Mouse (Mus musculus) heart, embryonic 11.5 days (tissue): ENCODE measurements around the gene Dennd1a. TPM values are rescaled to one million over a fixed set of nuclear protein-coding genes. Genes with fewer than 3 reads are reported as not detected.
A peak's percentile ranks its signal among the peaks of the same experiment; 100 is the strongest.

Experiments used
- ATAC-seq: fragments of 200-750 bp; cut with Nextera tagmentation; replicated peaks from 2 replicates; pipeline ENCODE4 v1.8.0; 2017; ENCODE audit warnings: moderate library complexity; ENCODE audit not compliant: insufficient number of reproducible peaks, low FRiP score, low TSS enrichment
- H3K27ac ChIP-seq: fragments of 300-500 bp; sonication (generic); 2 replicates; pipeline ENCODE4 v1.5.1; 2014; ENCODE audit warnings: mild to moderate bottlenecking, low read depth, low read length
- H3K27me3 ChIP-seq: fragments of 300-500 bp; sonication (generic); 2 replicates; pipeline ENCODE4 v1.6.1; 2014; ENCODE audit warnings: mild to moderate bottlenecking, low read length, mixed read lengths; ENCODE audit not compliant: control insufficient read depth, insufficient read depth
- H3K36me3 ChIP-seq: fragments of 300-500 bp; sonication (generic); 2 replicates; pipeline ENCODE4 v1.6.1; 2014; ENCODE audit warnings: mild to moderate bottlenecking, low read length, moderate library complexity, mixed read lengths; ENCODE audit not compliant: control insufficient read depth, insufficient read depth
- H3K4me1 ChIP-seq: fragments of 300-500 bp; sonication (generic); 2 replicates; pipeline ENCODE4 v1.6.1; 2014; ENCODE audit warnings: low read length; ENCODE audit not compliant: control insufficient read depth, insufficient read depth
- H3K4me2 ChIP-seq: fragments of 300-500 bp; sonication (generic); 2 replicates; pipeline ENCODE4 v1.6.1; 2014; ENCODE audit warnings: mild to moderate bottlenecking, moderate library complexity
- H3K4me3 ChIP-seq: fragments of 300-500 bp; sonication (generic); 2 replicates; pipeline ENCODE4 v1.5.1; 2014; ENCODE audit warnings: low read depth, low read length
- H3K9ac ChIP-seq: fragments of 300-500 bp; sonication (generic); 2 replicates; pipeline ENCODE4 v1.6.1; 2014; ENCODE audit warnings: mild to moderate bottlenecking, low read depth, low read length, moderate library complexity
- H3K9me3 ChIP-seq: fragments of 300-500 bp; sonication (generic); replicated peaks from 2 replicates; pipeline ENCODE4 v1.6.1; 2016; ENCODE audit warnings: low read length; ENCODE audit not compliant: control insufficient read depth
- WGBS: fragments of 180-500 bp; shearing (Covaris S2); extraction: QIAGEN DNeasy Blood & Tissue Kit; methylation state at CpG from one replicate; pipeline ENCODE4 v1.1.7; 2014; ENCODE audit not compliant: insufficient replicate concordance; 5-methylcytosine and 5-hydroxymethylcytosine counted together
- polyA plus RNA-seq: library from polyadenylated mRNA; unstranded; fragments of >200 nt; fragmentation: Nextera tagmentation; extraction: Ambion mirVana; gene quantifications from 2 replicates; pipeline ENCODE4 v1.2.1, GENCODE M21; 2014

Dennd1a gene
- polyA plus RNA-seq, 1 experiment from 2014 or later, result 9.6 TPM

DNA sequence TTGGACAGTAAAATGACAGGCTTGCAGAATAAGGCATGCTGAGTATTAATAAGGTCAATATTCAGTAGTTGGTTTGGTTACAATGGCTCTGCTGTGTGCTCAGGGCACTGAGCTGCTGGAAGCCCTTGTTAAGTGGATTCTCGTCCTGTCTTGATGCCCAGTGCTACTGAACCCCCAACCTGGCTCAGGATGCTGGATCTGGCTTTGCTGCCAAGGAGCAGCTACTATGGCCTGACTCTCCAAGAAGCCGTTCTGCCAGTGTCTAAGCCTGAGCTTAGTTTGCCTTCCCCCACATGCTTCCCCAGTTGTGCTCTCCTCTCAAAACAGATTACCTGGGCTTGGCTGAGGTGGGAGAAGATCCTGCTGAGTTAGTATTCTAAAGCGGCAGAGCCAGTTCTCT, 25.7 kb upstream of the Dennd1a start:
- 40% methylated on average over 3 of the region's 3 CpGs for WGBS
- Histone ChIP-seq H3K27me3 (peaks cover 5% of the 10 kb centered on the region; the same call in 1 of the 2 replicates), H3K9me3 (no peaks in the 10 kb centered on the region), H3K9ac (no peak overlapping the region), H3K4me3 (no peak overlapping the region), H3K4me1 (no peaks in the 10 kb centered on the region), H3K4me2 (no peak overlapping the region), H3K36me3 (no peaks in the 10 kb centered on the region), H3K27ac (no peak overlapping the region)
- no peak for ATAC-seq

- 64% methylated on average over 1 of the region's 1 CpGs for WGBS
- no peak for ATAC-seq
- H3K9me3 ChIP-seq, result no peaks in the 10 kb centered on the region
These were observed 18.0 kb upstream of the Dennd1a start for GRCm38 (mm10) chr2:38305152-38305551.

DNA sequence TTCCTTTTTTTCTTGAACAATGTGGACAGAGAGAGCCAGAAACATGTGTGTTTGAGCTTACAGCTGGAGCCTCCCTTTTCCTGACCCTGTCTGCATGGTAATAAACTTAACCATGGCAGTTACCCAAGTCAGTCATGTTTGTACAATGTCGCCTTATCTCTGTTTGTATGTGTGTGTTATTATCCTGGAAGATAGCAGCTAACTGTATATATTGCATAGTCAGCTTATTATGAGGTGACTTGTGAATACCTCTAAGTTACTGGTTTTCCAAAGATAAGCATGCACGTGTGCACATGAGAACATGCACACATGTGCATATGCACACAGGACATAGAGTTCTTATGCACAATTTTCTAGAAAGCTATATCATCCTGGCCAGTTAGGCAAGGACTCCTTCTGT, 13.8 kb upstream of the Dennd1a start:
- H3K9ac ChIP-seq, result no peak overlapping the region
- H3K4me1 ChIP-seq, result no peaks in the 10 kb centered on the region
- H3K4me2 ChIP-seq, result no peak overlapping the region
- no peak overlapping the region for H3K27ac ChIP-seq
- no peak overlapping the region for H3K4me3 ChIP-seq
- H3K27me3 ChIP-seq, result 0 out of 2 replicates have a peak, but pooled peaks cover 2% of the 10 kb centered on the region
- ATAC-seq, result no peak
- no peaks in the 10 kb centered on the region for H3K36me3 ChIP-seq
- WGBS, result 74% methylated on average over 2 of the region's 2 CpGs
- H3K9me3 ChIP-seq, result no peaks in the 10 kb centered on the region

More at GRCm38 (mm10) chr2:38305152-38305551, 18.0 kb upstream of the Dennd1a start:
- Histone ChIP-seq H3K27ac (no peak overlapping the region), H3K9ac (no peak overlapping the region), H3K36me3 (no peaks in the 10 kb centered on the region), H3K27me3 (0 out of 2 replicates have a peak, but pooled peaks cover 2% of the 10 kb centered on the region), H3K4me2 (no peak overlapping the region), H3K4me3 (no peak overlapping the region), H3K4me1 (no peaks in the 10 kb centered on the region)

GRCm38 (mm10) chr2:38295939-38296338, 8.7 kb upstream of the Dennd1a start:
- H3K27ac ChIP-seq, result no peak overlapping the region
- no peak for ATAC-seq
- no peak overlapping the region for H3K9ac ChIP-seq
- no peaks in the 10 kb centered on the region for H3K4me1 ChIP-seq
- H3K36me3 ChIP-seq, result no peaks in the 10 kb centered on the region
- no peak overlapping the region for H3K4me3 ChIP-seq
- H3K4me2 ChIP-seq, result no peak overlapping the region
- H3K9me3 ChIP-seq, result no peaks in the 10 kb centered on the region
- WGBS, result 89% methylated on average over 4 of the region's 4 CpGs
- H3K27me3 ChIP-seq, result no peaks in the 10 kb centered on the region

DNA sequence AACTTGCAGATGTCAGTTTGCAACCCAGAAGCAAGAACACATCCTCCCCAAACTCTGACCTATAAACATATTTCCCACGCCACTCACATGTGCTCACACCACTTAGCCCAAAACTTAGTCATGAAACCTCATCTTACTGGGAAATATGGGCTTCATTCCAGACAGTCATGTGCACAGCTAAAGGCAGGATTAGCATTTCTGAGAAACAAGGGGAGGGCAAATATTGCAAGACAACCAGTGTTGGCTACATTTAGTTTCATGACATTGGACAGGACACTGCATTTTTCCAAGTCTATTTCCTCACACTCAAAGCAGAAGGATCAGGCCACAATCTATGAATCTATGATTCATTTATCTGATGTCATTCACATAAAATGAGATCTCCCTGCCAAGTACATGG, 4.3 kb upstream of the Dennd1a start:
- Histone ChIP-seq H3K27me3 (no peaks in the 10 kb centered on the region), H3K4me1 (peaks cover under 1% of the 10 kb centered on the region; the same call in 1 of the 2 replicates), H3K27ac (no peak overlapping the region), H3K9ac (no peak overlapping the region), H3K9me3 (no peaks in the 10 kb centered on the region), H3K4me2 (no peak overlapping the region), H3K36me3 (no peaks in the 10 kb centered on the region), H3K4me3 (no peak overlapping the region)
- 85% methylated on average over 1 of the region's 1 CpGs for WGBS
- no peak for ATAC-seq

DNA sequence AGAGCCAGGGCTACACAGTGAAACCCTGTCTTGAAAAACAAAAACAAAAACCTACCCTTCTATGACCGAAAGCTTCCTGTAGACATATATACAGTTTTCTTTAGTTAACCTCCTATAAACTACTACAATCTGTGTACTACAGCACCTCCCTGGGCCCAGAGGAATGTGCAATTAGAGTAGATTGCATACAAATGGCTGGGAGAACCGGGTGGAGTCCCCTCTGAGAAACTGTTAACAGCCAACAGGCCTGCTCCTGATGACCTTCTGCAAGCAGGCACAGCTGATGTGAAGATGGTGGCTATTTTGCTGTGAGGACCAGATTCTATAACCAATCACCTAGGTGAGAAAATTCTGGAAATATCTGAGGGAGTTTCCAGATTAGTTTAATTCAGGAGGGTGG, 1.0 kb upstream of the Dennd1a start:
- WGBS, result 61% methylated on average over 2 of the region's 2 CpGs
- H3K4me1 ChIP-seq, result peaks cover 7% of the 10 kb centered on the region; the same call in 1 of the 2 replicates
- no peak overlapping the region for H3K9ac ChIP-seq

DNA sequence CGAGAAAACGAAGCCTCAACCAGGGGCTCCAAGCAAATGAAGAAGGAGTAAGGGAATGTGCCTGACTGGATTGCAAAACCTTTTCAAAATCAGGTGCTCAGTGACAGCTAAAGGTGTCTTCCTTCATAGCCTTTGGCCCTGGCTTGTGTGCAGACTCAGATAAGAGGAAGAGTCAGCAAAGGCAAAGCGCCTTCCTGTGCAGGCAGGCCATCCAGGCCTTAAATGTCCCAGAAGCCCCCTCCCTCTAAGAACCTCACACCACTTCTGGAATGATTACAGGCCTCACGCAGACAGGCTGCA, 807 bp downstream of the Dennd1a start:
- peak overlapping the region; percentile 91 for H3K27ac ChIP-seq
- no peak; the same call in 1 of the 2 replicates for ATAC-seq

More for the DNA sequence above, 1.0 kb upstream of the Dennd1a start:
- Histone ChIP-seq H3K4me3 (no peak overlapping the region), H3K4me2 (no peak overlapping the region), H3K27me3 (no peaks in the 10 kb centered on the region), H3K27ac (no peak overlapping the region), H3K36me3 (no peaks in the 10 kb centered on the region), H3K9me3 (no peaks in the 10 kb centered on the region)
- no peak for ATAC-seq

GRCm38 (mm10) chr2:38285781-38286432, 1.3 kb downstream of the Dennd1a start:
- Histone ChIP-seq H3K27me3 (no peaks in the 10 kb centered on the region), H3K9me3 (no peaks in the 10 kb centered on the region), H3K4me3 (peak overlapping the region; percentile 94), H3K36me3 (no peaks in the 10 kb centered on the region), H3K27ac (peak overlapping the region; percentile 91; the same call in 1 of the 2 replicates), H3K4me1 (peaks cover 7% of the 10 kb centered on the region; the same call in 1 of the 2 replicates), H3K4me2 (peak overlapping the region; percentile 76), H3K9ac (peak overlapping the region; percentile 91)
- 70% methylated on average over 4 of the region's 4 CpGs for WGBS
- ATAC-seq, result no peak

More for the DNA sequence above, 807 bp downstream of the Dennd1a start:
- Histone ChIP-seq H3K4me2 (peak overlapping the region; percentile 76), H3K4me3 (peak overlapping the region; percentile 94), H3K36me3 (no peaks in the 10 kb centered on the region), H3K9me3 (no peaks in the 10 kb centered on the region), H3K4me1 (peaks cover 7% of the 10 kb centered on the region; the same call in 1 of the 2 replicates), H3K9ac (peak overlapping the region; percentile 91), H3K27me3 (no peaks in the 10 kb centered on the region)
- WGBS, result 5% methylated on average over 4 of the region's 4 CpGs

- no peak overlapping the region for H3K4me3 ChIP-seq
- ATAC-seq, result no peak
- H3K4me1 ChIP-seq, result peaks cover 10% of the 10 kb centered on the region; the same call in 1 of the 2 replicates
- H3K9me3 ChIP-seq, result no peaks in the 10 kb centered on the region
- no peak overlapping the region for H3K27ac ChIP-seq
- no peak overlapping the region for H3K4me2 ChIP-seq
- no peak overlapping the region for H3K9ac ChIP-seq
- H3K27me3 ChIP-seq, result no peaks in the 10 kb centered on the region
- 88% methylated on average over 1 of the region's 1 CpGs for WGBS
- no peaks in the 10 kb centered on the region for H3K36me3 ChIP-seq
These were observed 3.2 kb downstream of the Dennd1a start for GRCm38 (mm10) chr2:38283961-38284360.
